ENCODE assay signal across 22 mouse cellular contexts in genomic region chr9:31871410-31871809, GRCm38 (mm10). TPM values are rescaled to one million over a fixed set of nuclear protein-coding genes. Genes with fewer than 3 reads are reported as not detected.
"Had no signal": no experiment of that assay in that cellular context is flagged by ENCODE, and none has a peak within 500 bp of the region (broad histone marks: within the 10 kb centered on the region; RNA-seq: fewer than 3 reads in every experiment).

No protein-coding gene starts in this region.

- H3K9me3 ChIP-seq: lung, embryonic 15.5 days; megakaryocyte, embryonic 14.5 days; midbrain, embryonic 13.5 days; midbrain, embryonic 15.5 days; neural tube, embryonic 12.5 days; stomach, embryonic 15.5 days had no signal

- H3K4me2 ChIP-seq: lung, embryonic 15.5 days; midbrain, embryonic 11.5 days; midbrain, embryonic 13.5 days; midbrain, embryonic 15.5 days; neural tube, embryonic 12.5 days; stomach, embryonic 15.5 days had no signal

- H3K27me3 ChIP-seq: lung, embryonic 15.5 days; megakaryocyte, embryonic 14.5 days; midbrain, embryonic 13.5 days; midbrain, embryonic 15.5 days; neural tube, embryonic 12.5 days; stomach, embryonic 15.5 days had no signal

- H3K4me3 ChIP-seq: lung, embryonic 15.5 days; megakaryocyte, embryonic 14.5 days; midbrain, embryonic 13.5 days; midbrain, embryonic 15.5 days; neural tube, embryonic 12.5 days; stomach, embryonic 15.5 days had no signal

- DNase-seq: lung, adult 2 months; lung, postnatal 14 days; lung, postnatal 36 days; right cerebral cortex, postnatal 14 days; thymus, adult 2 months; thymus, postnatal 25 days; thymus, postnatal 4 days had no signal

- H3K9ac ChIP-seq: lung, embryonic 15.5 days; midbrain, embryonic 13.5 days; midbrain, embryonic 15.5 days; neural tube, embryonic 12.5 days; stomach, embryonic 15.5 days had no signal

- ATAC-seq: lung, postnatal 0 days; midbrain, embryonic 13.5 days; midbrain, embryonic 15.5 days had no signal

- H3K36me3 ChIP-seq: lung, embryonic 15.5 days; midbrain, embryonic 13.5 days; midbrain, embryonic 15.5 days; neural tube, embryonic 12.5 days; stomach, embryonic 15.5 days had no signal

- H3K4me1 ChIP-seq: lung, embryonic 15.5 days; megakaryocyte, embryonic 14.5 days; midbrain, embryonic 13.5 days; midbrain, embryonic 15.5 days; neural tube, embryonic 12.5 days; stomach, embryonic 15.5 days had no signal

- H3K27ac ChIP-seq: lung, embryonic 15.5 days; macrophage; midbrain, embryonic 13.5 days; midbrain, embryonic 15.5 days; neural tube, embryonic 12.5 days; stomach, embryonic 15.5 days; stomach, postnatal 0 days had no signal

RNA-seq across cellular contexts. Expression of gene Barx2, which starts 41.9 kb away (rescaled TPM):
- total RNA-seq: megakaryocyte progenitor cell, adult 5-6 weeks; monocyte, adult 5-6 weeks had no signal
- polyA plus RNA-seq: liver, embryonic 16.5 days; macrophage; midbrain, embryonic 11.5 days; neural tube, embryonic 14.5 days; spleen, adult 2 months had no signal
